Mouse (Mus musculus) embryonic stem cell, embryonic (primary cell): Measurements from ENCODE around the gene Il13ra1.

Experiments used
- CTCF ChIA-PET, 4 experiments: fragments of 300-600 bp in 2 of 4; fragments of 350-600 bp in 2 of 4; sonication (Branson Sonifier 250); formaldehyde crosslinking; loops; one replicate each; lab custom pipeline; 2022; ENCODE audit warnings: inconsistent platforms in 2 of 4; lab: Charles Lee
- POLR2A ChIA-PET, 4 experiments: fragments of 300-600 bp in 2 of 4; fragments of 350-600 bp in 2 of 4; sonication (Branson Sonifier 250); formaldehyde crosslinking; loops; one replicate each; lab custom pipeline; 2022; ENCODE audit warnings: antibody characterized with exemption in 4 of 4, inconsistent platforms in 1 of 4; lab: Charles Lee

The Il13ra1 gene

DNA sequence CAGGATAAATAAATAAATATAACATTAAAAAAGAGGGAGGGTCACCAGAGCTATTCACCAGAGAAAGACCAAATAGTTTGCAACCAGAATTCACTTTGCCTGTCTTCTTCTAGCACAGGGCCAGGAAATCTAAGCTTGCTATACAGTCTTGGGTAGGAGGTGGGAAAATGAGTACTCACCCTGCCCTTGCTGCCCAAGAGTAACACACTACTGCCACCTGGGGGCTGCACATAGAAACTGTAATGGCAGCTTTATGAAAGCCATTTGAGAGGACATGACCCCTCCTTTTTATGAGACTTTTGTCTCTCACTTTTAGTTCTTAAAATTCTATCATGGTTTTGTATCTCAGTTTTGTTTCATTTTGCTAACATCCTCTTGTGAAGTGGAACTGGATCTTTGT lies 71.7 kb downstream of the Il13ra1 start:
- CTCF ChIA-PET: interaction anchor here (0.5 to 1.1 kb wide), 8 partner anchors 23 to 349 kb away, joined by 3 to 11 read pairs (median 3); no protein-coding TSS in a partner anchor
- POLR2A ChIA-PET: no interaction called here

DNA sequence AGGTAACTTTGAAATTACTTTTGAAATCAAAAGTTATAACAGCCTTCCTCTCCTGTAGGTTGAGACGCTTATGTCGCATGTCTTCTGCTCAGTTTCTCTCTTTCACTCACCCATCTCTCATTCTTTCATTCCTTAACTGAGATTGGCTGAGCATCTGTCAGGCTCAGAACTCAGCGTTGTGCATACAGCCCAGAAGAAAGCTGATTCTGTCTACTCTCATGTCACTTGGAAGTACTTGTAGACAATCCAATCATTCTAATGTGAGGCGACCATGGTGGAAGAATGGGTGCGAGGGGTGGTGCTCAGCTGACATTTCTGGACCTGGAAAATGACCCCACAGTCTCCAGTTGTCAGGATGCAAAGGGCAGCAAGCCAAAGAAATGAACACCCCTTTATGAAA lies 74.1 kb downstream of the Il13ra1 start:
- POLR2A ChIA-PET: no interaction called here
- CTCF ChIA-PET: interaction anchor here in 2 of 4 experiments (0.6 kb wide), 2 partner anchors 37 to 351 kb away, joined by 5 to 8 read pairs; no protein-coding TSS in a partner anchor

DNA sequence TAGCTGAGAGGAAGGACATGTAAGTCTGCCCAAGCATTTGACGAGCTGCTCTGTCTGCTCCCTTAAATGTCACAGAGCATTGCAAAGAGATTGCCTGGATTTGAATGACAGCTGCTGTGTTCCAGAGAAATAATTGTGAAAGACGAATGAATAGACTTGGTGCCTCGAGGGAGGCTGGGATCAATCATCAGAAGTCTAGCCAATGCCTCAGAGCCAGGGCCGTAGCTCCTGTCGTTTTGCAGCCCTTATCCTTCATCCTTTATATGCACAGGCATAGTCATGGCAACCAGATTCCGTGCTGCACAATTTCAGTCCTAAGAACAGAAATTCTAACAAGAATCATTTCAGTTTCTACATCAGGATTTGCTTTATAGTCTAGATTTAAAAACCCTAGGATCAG lies 74.5 kb downstream of the Il13ra1 start:
- ChIA-PET CTCF (no interaction called here), POLR2A (no interaction called here)

DNA sequence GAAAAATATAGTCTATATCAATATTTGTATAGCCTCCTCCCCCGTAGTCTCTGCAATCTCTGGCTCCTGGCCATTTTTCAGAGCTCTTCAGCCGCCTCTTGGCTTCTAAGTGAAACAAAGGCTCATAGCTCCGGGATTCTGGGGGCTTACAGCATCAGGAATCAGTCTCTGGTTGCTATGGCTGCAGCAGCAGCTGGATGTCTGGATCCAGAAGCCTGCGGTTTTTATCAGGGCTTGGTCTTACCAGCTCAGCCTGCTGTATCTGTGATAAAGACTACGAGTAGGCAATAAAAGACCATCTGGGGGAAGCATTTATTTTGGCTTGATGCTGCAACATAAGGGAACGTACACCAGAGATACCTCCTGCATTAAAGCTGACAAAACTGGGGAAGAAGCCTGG lies 82.0 kb downstream of the Il13ra1 start:
- POLR2A ChIA-PET: no interaction called here
- CTCF ChIA-PET: no interaction called here

DNA sequence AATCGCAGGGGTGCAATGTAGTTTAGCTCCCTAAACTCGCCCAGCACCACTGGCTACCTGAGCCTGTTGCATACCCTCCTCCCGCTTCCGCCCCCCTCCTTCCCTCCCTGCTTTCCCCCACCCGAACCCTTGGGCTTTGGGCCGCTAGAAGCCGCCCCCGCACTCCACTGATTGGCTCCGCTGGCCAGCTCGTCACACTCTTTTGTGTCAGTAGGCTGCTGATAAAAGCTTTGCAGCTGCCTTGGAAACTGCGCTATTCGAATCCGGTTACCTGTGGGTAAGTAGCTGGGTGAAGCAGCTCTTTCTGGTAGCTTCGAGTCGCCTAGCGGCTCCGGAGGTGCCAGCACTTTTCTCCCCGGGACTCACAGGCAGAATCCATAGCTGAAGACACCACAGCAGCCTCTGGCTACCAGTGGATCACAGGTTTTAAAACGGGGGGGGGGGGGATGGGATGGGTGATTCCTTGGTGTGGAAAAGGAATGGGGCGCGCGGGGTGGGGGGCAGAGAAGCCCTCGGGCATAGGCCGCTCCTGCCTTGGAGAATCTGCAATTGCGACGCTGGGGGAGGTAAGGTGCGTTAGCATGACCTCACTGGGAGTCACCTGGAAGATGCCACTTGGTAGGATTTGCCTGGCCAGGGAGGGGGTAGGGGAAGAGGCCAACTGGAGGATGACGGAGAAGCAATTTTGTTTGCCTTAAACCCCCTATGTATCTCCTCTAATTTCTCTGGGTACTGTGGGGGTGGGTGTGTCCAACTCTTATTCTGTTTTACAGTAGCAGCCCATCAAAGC lies 84.0 kb downstream of the Il13ra1 start, which contains the start of gene Zcchc12:
TSS of gene Zcchc12 (plus strand) at position 169 of the 790 bp plus-strand sequence.
- ChIA-PET POLR2A (interaction anchor here in 3 of 4 experiments (0.6 to 2.1 kb wide), 7 partner anchors 10 to 307 kb away, joined by 3 to 8 read pairs (median 4); partner anchors contain the start of gene Dock11 (in 1 of the 3)), CTCF (interaction anchor here in 1 of 4 experiments (0.7 to 1.2 kb wide), 2 partner anchors 11 to 30 kb away, joined by 3 to 5 read pairs; no protein-coding TSS in a partner anchor)

DNA sequence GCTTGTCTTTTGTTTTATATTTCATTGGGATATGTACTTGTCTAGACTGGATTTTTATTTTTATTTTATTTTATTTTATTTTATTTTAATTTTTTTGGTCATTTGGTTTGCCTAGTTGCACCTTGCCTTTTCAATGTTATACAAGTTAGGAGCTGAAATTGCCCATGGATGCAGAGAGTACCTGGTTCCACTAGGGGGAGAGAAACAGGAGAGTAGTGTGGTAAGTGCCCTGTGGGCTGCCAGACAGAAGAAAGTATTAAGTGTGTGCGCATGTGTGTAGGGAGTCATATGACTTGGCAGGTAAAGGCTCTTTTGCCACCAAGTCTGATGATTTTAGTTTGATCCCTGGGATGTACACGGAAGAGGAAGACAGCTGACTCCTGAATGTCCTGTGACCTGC lies 97.6 kb downstream of the Il13ra1 start:
- ChIA-PET CTCF (interaction anchor here in 1 of 4 experiments (1.5 kb wide), 1 partner anchor 225 kb away, joined by 3 read pairs; no protein-coding TSS in a partner anchor), POLR2A (no interaction called here)

DNA sequence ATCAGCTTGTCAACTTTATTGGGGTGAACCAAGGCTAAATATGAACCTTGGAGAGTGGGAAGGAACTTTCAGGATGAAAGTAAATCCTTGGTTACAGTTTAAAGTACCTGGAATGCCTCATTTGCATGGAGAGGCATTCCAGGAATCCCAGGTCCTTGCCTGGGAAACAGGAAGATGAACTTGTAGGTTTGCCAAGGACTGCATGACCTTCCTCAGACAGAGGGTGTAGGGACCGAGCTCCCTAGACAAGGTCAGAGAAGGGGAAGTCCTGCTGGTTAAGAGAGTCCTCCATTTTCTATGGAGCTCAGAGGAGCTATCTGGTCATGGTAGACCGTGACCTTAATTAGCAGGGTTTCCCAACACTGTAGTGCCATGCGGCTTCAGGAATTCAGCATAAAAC lies 99.3 kb downstream of the Il13ra1 start:
- ChIA-PET CTCF (interaction anchor here in 1 of 4 experiments (0.5 kb wide), 1 partner anchor 141 kb away, joined by 4 read pairs; no protein-coding TSS in a partner anchor), POLR2A (interaction anchor here in 2 of 4 experiments (0.6 to 0.7 kb wide), 2 partner anchors 12 to 66 kb away, joined by 3 to 4 read pairs; no protein-coding TSS in a partner anchor)
